ENCODE assay signal across 12 mouse cellular contexts in the genomic region with DNA sequence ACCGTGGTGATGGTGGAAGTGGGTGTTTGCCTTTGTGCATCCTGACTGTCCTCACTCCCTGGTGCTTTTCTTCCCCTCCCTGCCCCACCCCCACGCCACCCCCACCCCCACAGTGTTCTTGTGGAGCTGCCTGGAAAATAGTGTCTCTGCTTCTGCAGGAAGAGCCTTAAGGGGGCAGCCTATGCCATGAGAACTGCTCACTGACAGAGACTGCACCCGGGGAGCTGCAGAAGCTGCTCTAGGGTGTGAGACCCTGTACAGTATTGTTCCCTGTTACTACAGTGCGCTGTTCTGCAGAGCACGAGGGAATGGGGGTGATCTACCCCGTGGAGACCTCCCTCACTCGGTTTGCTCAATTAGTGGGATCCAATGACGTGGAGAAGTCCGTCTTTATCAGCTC.
DNase-seq lines count a peak whose midpoint lies in the region; ATAC-seq and TF ChIP-seq lines count a peak whose summit lies in the region.
"Had no signal": no experiment of that assay in that cellular context is flagged by ENCODE, and none has a peak within 500 bp of the region (broad histone marks: within the 10 kb centered on the region; RNA-seq: fewer than 3 reads in every experiment).

No protein-coding gene starts in this region.

- H3K4me2 ChIP-seq in liver, postnatal 0 days (ENCODE audit: low read depth, low read length): no peak overlapping the region
- H3K4me2 ChIP-seq in liver, embryonic 11.5 days: no peak overlapping the region
- no peak overlapping the region for H3K4me2 ChIP-seq in forebrain, embryonic 14.5 days (ENCODE audit: low read length)
- H3K4me2 ChIP-seq in stomach, postnatal 0 days (replicated peaks; ENCODE audit: low read depth): no peak overlapping the region
- H3K4me2 ChIP-seq: limb, embryonic 12.5 days had no signal

- 50% methylated on average over 9 of the region's 9 CpGs for WGBS in liver, postnatal 0 days (ENCODE audit: insufficient replicate concordance)
- WGBS in liver, embryonic 11.5 days: 32% methylated on average over 9 of the region's 9 CpGs
- WGBS in forebrain, embryonic 14.5 days: 28% methylated on average over 8 of the region's 9 CpGs
- 34% methylated on average over 9 of the region's 9 CpGs for WGBS in stomach, postnatal 0 days

- H3K9ac ChIP-seq in liver, postnatal 0 days (replicated peaks): no peak overlapping the region
- H3K9ac ChIP-seq in liver, embryonic 11.5 days (ENCODE audit: low read depth, low read length): no peak overlapping the region
- H3K9ac ChIP-seq in forebrain, embryonic 14.5 days (ENCODE audit: low read length): no peak overlapping the region
- H3K9ac ChIP-seq in stomach, postnatal 0 days (ENCODE audit: low read length): no peak overlapping the region
- H3K9ac ChIP-seq: limb, embryonic 12.5 days had no signal

- intact Hi-C loops in gastrocnemius, adult 2 months (cut with DNase I): no loop called here

- TF ChIP-seq EP300 in liver, postnatal 0 days (IDR thresholded peaks at IDR 0.05; ENCODE audit: low read depth): no peak
- TF ChIP-seq EP300 in stomach, postnatal 0 days (optimal IDR thresholded peaks at IDR 0.05): no peak

- peaks cover 11% of the 10 kb centered on the region; the same call in 1 of the 2 replicates for H3K4me1 ChIP-seq in liver, postnatal 0 days (ENCODE audit: insufficient read depth)
- peaks cover 39% of the 10 kb centered on the region for H3K4me1 ChIP-seq in liver, embryonic 11.5 days (replicated peaks; ENCODE audit: control insufficient read depth, insufficient read depth, low read length)
- H3K4me1 ChIP-seq in forebrain, embryonic 14.5 days (ENCODE audit: control insufficient read depth, insufficient read depth, low read length): peaks cover 3% of the 10 kb centered on the region; the same call in 1 of the 2 replicates
- peaks cover 10% of the 10 kb centered on the region; the same call in 1 of the 2 replicates for H3K4me1 ChIP-seq in stomach, postnatal 0 days (replicated peaks; ENCODE audit: control insufficient read depth, insufficient read depth)

- H3K36me3 ChIP-seq in liver, postnatal 0 days (replicated peaks; ENCODE audit: insufficient read depth, low read length): peaks cover 27% of the 10 kb centered on the region; the same call in 1 of the 2 replicates
- 0 out of 2 replicates have a peak, but pooled peaks cover 2% of the 10 kb centered on the region for H3K36me3 ChIP-seq in liver, embryonic 11.5 days (ENCODE audit: control insufficient read depth, insufficient read depth, low read length)
- H3K36me3 ChIP-seq in forebrain, embryonic 14.5 days (ENCODE audit: control insufficient read depth, insufficient read depth, low read length): no peaks in the 10 kb centered on the region
- no peaks in the 10 kb centered on the region for H3K36me3 ChIP-seq in stomach, postnatal 0 days (ENCODE audit: control insufficient read depth, insufficient read depth, low read length)
- H3K36me3 ChIP-seq: limb, embryonic 12.5 days had no signal

- ATAC-seq in liver, postnatal 0 days: no peak
- no peak for ATAC-seq in liver, embryonic 11.5 days (replicated peaks; ENCODE audit: low FRiP score)
- ATAC-seq in forebrain, embryonic 14.5 days: peak; percentile 27; the same call in 1 of the 2 replicates
- ATAC-seq in stomach, postnatal 0 days (ENCODE audit: low FRiP score, low TSS enrichment): no peak
- no peak for ATAC-seq in megakaryocyte, adult 5-6 weeks (ENCODE audit: poor library complexity, severe bottlenecking)

- no peak for DNase-seq in gastrocnemius, adult 2 months
- DNase-seq in gastrocnemius, postnatal 25 days: no peak
- DNase-seq in liver, postnatal 0 days: no peak
- no peak for DNase-seq in liver, embryonic 11.5 days (ENCODE audit: low spot score)
- DNase-seq in forebrain, embryonic 14.5 days (ENCODE audit: low spot score): no peak
- DNase-seq in stomach, postnatal 0 days (ENCODE audit: low spot score): no peak
- DNase-seq in retina, embryonic 14.5 days (ENCODE audit: low spot score): no peak
- DNase-seq: layer of hippocampus, adult 9-11 months; lung, adult 2 months had no signal

- no peaks in the 10 kb centered on the region for H3K9me3 ChIP-seq in liver, postnatal 0 days (ENCODE audit: low read length)
- H3K9me3 ChIP-seq in liver, embryonic 11.5 days (ENCODE audit: control insufficient read depth, low read length): no peaks in the 10 kb centered on the region
- no peaks in the 10 kb centered on the region for H3K9me3 ChIP-seq in forebrain, embryonic 14.5 days (replicated peaks; ENCODE audit: control insufficient read depth, low read length)
- no peaks in the 10 kb centered on the region for H3K9me3 ChIP-seq in stomach, postnatal 0 days (ENCODE audit: control insufficient read depth, low read length)
- H3K9me3 ChIP-seq: limb, embryonic 12.5 days had no signal

- H3K4me3 ChIP-seq in gastrocnemius, adult 2 months: no peak overlapping the region
- no peak overlapping the region for H3K4me3 ChIP-seq in liver, postnatal 0 days (ENCODE audit: low read depth, low read length)
- no peak overlapping the region for H3K4me3 ChIP-seq in liver, embryonic 11.5 days (ENCODE audit: low read depth, low read length)
- H3K4me3 ChIP-seq in forebrain, embryonic 14.5 days (ENCODE audit: low read depth, low read length): no peak overlapping the region
- no peak overlapping the region for H3K4me3 ChIP-seq in stomach, postnatal 0 days (ENCODE audit: low read depth, low read length)
- H3K4me3 ChIP-seq: erythroblast, embryonic 14.5 days; limb, embryonic 12.5 days had no signal

- peak overlapping the region; percentile 98 for H3K27ac ChIP-seq in gastrocnemius, adult 2 months
- H3K27ac ChIP-seq in liver, postnatal 0 days (ENCODE audit: low read depth): no peak overlapping the region
- H3K27ac ChIP-seq in liver, embryonic 11.5 days (ENCODE audit: low read depth, low read length): no peak overlapping the region
- H3K27ac ChIP-seq in forebrain, embryonic 14.5 days (ENCODE audit: low read depth, low read length): no peak overlapping the region
- H3K27ac ChIP-seq in stomach, postnatal 0 days (replicated peaks): no peak overlapping the region

- no peaks in the 10 kb centered on the region for H3K27me3 ChIP-seq in liver, postnatal 0 days (ENCODE audit: insufficient read depth, low read length)
- H3K27me3 ChIP-seq in liver, embryonic 11.5 days (replicated peaks; ENCODE audit: control insufficient read depth, insufficient read depth, low read length): no peaks in the 10 kb centered on the region
- no peaks in the 10 kb centered on the region for H3K27me3 ChIP-seq in forebrain, embryonic 14.5 days (replicated peaks; ENCODE audit: control insufficient read depth, insufficient read depth, low read length)
- no peaks in the 10 kb centered on the region for H3K27me3 ChIP-seq in stomach, postnatal 0 days (ENCODE audit: control insufficient read depth, insufficient read depth, low read length)

- peak; percentile 34 for TF ChIP-seq CTCF in gastrocnemius, adult 2 months (IDR thresholded peaks at IDR 0.05)
- TF ChIP-seq CTCF in liver, postnatal 0 days (IDR thresholded peaks at IDR 0.05; ENCODE audit: low read depth): peak; percentile 23; the same call in 1 of the 2 replicates
- TF ChIP-seq CTCF in stomach, postnatal 0 days (IDR thresholded peaks at IDR 0.05; ENCODE audit: low read depth): peak; percentile 54
